8 mouse cellular contexts compared by ENCODE assay signal in genomic region chr4:155841651-155842270, GRCm38 (mm10). TPM values are rescaled to one million over a fixed set of nuclear protein-coding genes. Genes with fewer than 3 reads are reported as not detected.
DNase-seq lines count a peak whose midpoint lies in the region; ATAC-seq lines count a peak whose summit lies in the region.

No protein-coding gene starts in this region.

- no peak for DNase-seq in heart, adult 9 months (ENCODE audit: low spot score in 2 of 2)
- DNase-seq in ES-CJ7 (ENCODE audit: low read depth, low spot score), result peak; percentile 51
- no peak for DNase-seq in layer of hippocampus, postnatal 10 days (ENCODE audit: low spot score in 2 of 2)
- no peak for DNase-seq in thymus, adult 18-20 months
- no peak for DNase-seq in frontal cortex, postnatal 36 days (ENCODE audit: low spot score in 2 of 2)

- H3K27ac ChIP-seq in heart, embryonic 12.5 days (ENCODE audit: poor library complexity, severe bottlenecking), result no peak overlapping the region
- H3K27ac ChIP-seq in forebrain, embryonic 12.5 days, result no peak overlapping the region
- H3K27ac ChIP-seq in liver, embryonic 15.5 days (replicated peaks), result no peak overlapping the region

- 43% methylated on average over 38 of the region's 38 CpGs for WGBS in heart, embryonic 12.5 days
- WGBS in forebrain, embryonic 12.5 days, result 35% methylated on average over 38 of the region's 38 CpGs
- 47% methylated on average over 38 of the region's 38 CpGs for WGBS in liver, embryonic 15.5 days (ENCODE audit: insufficient replicate concordance)

- H3K9ac ChIP-seq in heart, embryonic 12.5 days, result no peak overlapping the region
- H3K9ac ChIP-seq in forebrain, embryonic 12.5 days, result no peak overlapping the region
- H3K9ac ChIP-seq in liver, embryonic 15.5 days, result peak overlapping the region; percentile 57; the same call in 1 of the 2 replicates

- H3K27me3 ChIP-seq in heart, embryonic 12.5 days (replicated peaks), result peaks cover 4% of the 10 kb centered on the region; the same call in 1 of the 2 replicates
- peaks cover 24% of the 10 kb centered on the region for H3K27me3 ChIP-seq in forebrain, embryonic 12.5 days
- peaks cover 43% of the 10 kb centered on the region for H3K27me3 ChIP-seq in liver, embryonic 15.5 days

- peaks cover 51% of the 10 kb centered on the region for H3K4me1 ChIP-seq in heart, embryonic 12.5 days (replicated peaks)
- peaks cover 35% of the 10 kb centered on the region for H3K4me1 ChIP-seq in forebrain, embryonic 12.5 days
- H3K4me1 ChIP-seq in liver, embryonic 15.5 days (replicated peaks), result peaks cover 42% of the 10 kb centered on the region

- H3K4me2 ChIP-seq in heart, embryonic 12.5 days, result peak overlapping the region; percentile 95
- H3K4me2 ChIP-seq in forebrain, embryonic 12.5 days, result peak overlapping the region; percentile 71
- peak overlapping the region; percentile 87 for H3K4me2 ChIP-seq in liver, embryonic 15.5 days

- H3K4me3 ChIP-seq in heart, embryonic 12.5 days, result 0 out of 2 replicates have a peak overlapping the region, but pooled peaks have one; percentile 56
- peak overlapping the region; percentile 43; the same call in 1 of the 2 replicates for H3K4me3 ChIP-seq in forebrain, embryonic 12.5 days (replicated peaks)
- peak overlapping the region; percentile 60 for H3K4me3 ChIP-seq in liver, embryonic 15.5 days (replicated peaks)

- ATAC-seq in heart, embryonic 12.5 days (ENCODE audit: insufficient number of reproducible peaks, low FRiP score), result no peak
- ATAC-seq in forebrain, embryonic 12.5 days (ENCODE audit: low FRiP score), result 0 out of 2 replicates have a peak, but pooled peaks have one; percentile 0
- ATAC-seq in liver, embryonic 15.5 days (ENCODE audit: insufficient read depth), result no peak; the same call in 1 of the 2 replicates

- H3K9me3 ChIP-seq in heart, embryonic 12.5 days (replicated peaks), result no peaks in the 10 kb centered on the region
- H3K9me3 ChIP-seq in forebrain, embryonic 12.5 days, result no peaks in the 10 kb centered on the region
- H3K9me3 ChIP-seq in liver, embryonic 15.5 days (replicated peaks), result no peaks in the 10 kb centered on the region

- H3K36me3 ChIP-seq in heart, embryonic 12.5 days, result peaks cover 23% of the 10 kb centered on the region
- H3K36me3 ChIP-seq in forebrain, embryonic 12.5 days (replicated peaks), result 0 out of 2 replicates have a peak, but pooled peaks cover 2% of the 10 kb centered on the region
- no peaks in the 10 kb centered on the region for H3K36me3 ChIP-seq in liver, embryonic 15.5 days (replicated peaks)

RNA-seq across cellular contexts. Expression of gene Mxra8, which starts 2.3 kb away (rescaled TPM):
- polyA plus RNA-seq in heart, embryonic 12.5 days (2016; fragmentation: Nextera tagmentation; extraction: Ambion mirVana), result 50.2 and 62.4 TPM in 2 replicates
- 22.9 and 24.3 TPM in 2 replicates for polyA plus RNA-seq in forebrain, embryonic 12.5 days (2016; fragmentation: Nextera tagmentation; extraction: Ambion mirVana)
- 7.7 and 9.9 TPM in 2 replicates for polyA plus RNA-seq in liver, embryonic 15.5 days (2015; fragmentation: Nextera tagmentation; extraction: Ambion mirVana)
- 10 to 100 TPM; 14.1 to 16.0 TPM for total RNA-seq in layer of hippocampus, postnatal 10 days (2021)

RNA-seq across cellular contexts. Expression of gene Dvl1, which starts 5.4 kb away (rescaled TPM):
- polyA plus RNA-seq in heart, embryonic 12.5 days (2016; fragmentation: Nextera tagmentation; extraction: Ambion mirVana), result 9.4 and 10.1 TPM in 2 replicates
- 6.1 and 9.2 TPM in 2 replicates for polyA plus RNA-seq in forebrain, embryonic 12.5 days (2016; fragmentation: Nextera tagmentation; extraction: Ambion mirVana)
- 5.0 and 6.9 TPM in 2 replicates for polyA plus RNA-seq in liver, embryonic 15.5 days (2015; fragmentation: Nextera tagmentation; extraction: Ambion mirVana)
- 10 to 100 TPM; 69.5 to 82.8 TPM for total RNA-seq in layer of hippocampus, postnatal 10 days (2021)

RNA-seq across cellular contexts. Expression of gene Aurkaip1, which starts 10.7 kb away (rescaled TPM):
- 128 and 132 TPM in 2 replicates for polyA plus RNA-seq in heart, embryonic 12.5 days (2016; fragmentation: Nextera tagmentation; extraction: Ambion mirVana)
- 131 and 132 TPM in 2 replicates for polyA plus RNA-seq in forebrain, embryonic 12.5 days (2016; fragmentation: Nextera tagmentation; extraction: Ambion mirVana)
- polyA plus RNA-seq in liver, embryonic 15.5 days (2015; fragmentation: Nextera tagmentation; extraction: Ambion mirVana), result 94.0 and 108 TPM in 2 replicates
- 10 to 100 TPM; 66.7 to 77.0 TPM for total RNA-seq in layer of hippocampus, postnatal 10 days (2021)

RNA-seq across cellular contexts. Expression of gene Tas1r3, which starts 21.4 kb away (rescaled TPM):
- 0.13 and 0.19 TPM in 2 replicates for polyA plus RNA-seq in heart, embryonic 12.5 days (2016; fragmentation: Nextera tagmentation; extraction: Ambion mirVana)
- 0.51 and 0.61 TPM in 2 replicates for polyA plus RNA-seq in forebrain, embryonic 12.5 days (2016; fragmentation: Nextera tagmentation; extraction: Ambion mirVana)
- polyA plus RNA-seq in liver, embryonic 15.5 days (2015; fragmentation: Nextera tagmentation; extraction: Ambion mirVana), result 0.08 and 0.15 TPM in 2 replicates
- under 1 TPM; 0.27 to 0.30 TPM for total RNA-seq in layer of hippocampus, postnatal 10 days (2021)

RNA-seq across cellular contexts. Expression of gene Cptp, which starts 27.5 kb away (rescaled TPM):
- polyA plus RNA-seq in heart, embryonic 12.5 days (2016; fragmentation: Nextera tagmentation; extraction: Ambion mirVana), result 9.2 and 10.1 TPM in 2 replicates
- polyA plus RNA-seq in forebrain, embryonic 12.5 days (2016; fragmentation: Nextera tagmentation; extraction: Ambion mirVana), result 17.9 and 23.4 TPM in 2 replicates
- polyA plus RNA-seq in liver, embryonic 15.5 days (2015; fragmentation: Nextera tagmentation; extraction: Ambion mirVana), result 7.5 and 8.9 TPM in 2 replicates
- 10 to 100 TPM; 28.1 to 32.2 TPM for total RNA-seq in layer of hippocampus, postnatal 10 days (2021)
